Mouse (Mus musculus): ENCODE data around the gene Gm42674. TPM values are rescaled to one million over a fixed set of nuclear protein-coding genes. Genes with fewer than 3 reads are reported as not detected.
A peak's percentile ranks its signal among the peaks of the same experiment; 100 is the strongest.

The Gm42674 gene
- not detected for total RNA-seq (2021)
- not detected in 2 replicates for polyA plus RNA-seq (2012; rRNA removed)
- long read RNA-seq: 0 reads

GRCm38 (mm10) chr3:90601486-90602110, at the start of gene Gm42674:
Gm42674 (plus strand) TSS chr3:90601904.
- H3K36me3 ChIP-seq (ENCODE audit: control insufficient read depth, insufficient read depth, low read length): no peaks in the 10 kb centered on the region
- DNase-seq: no peak
- H3K27ac ChIP-seq: peak within 1 kb of the TSS; percentile 20; the same call in 1 of the 2 replicates
- 75% methylated on average over 11 of the region's 11 CpGs for WGBS
- no peak within 1 kb of the TSS for H3K4me3 ChIP-seq
- intact Hi-C loops (cut with DNase I): no loop called here
- no peak within 1 kb of the TSS for H3K9ac ChIP-seq (ENCODE audit: low read depth, low read length)
- no peaks in the 10 kb centered on the region for H3K79me2 ChIP-seq (replicated peaks; ENCODE audit: control insufficient read depth, insufficient read depth, low read length)
- TF ChIP-seq POLR2A (IDR thresholded peaks at IDR 0.05; ENCODE audit: insufficient read depth, low read depth, low read length): no peak
- no peak for TF ChIP-seq EP300 (IDR thresholded peaks at IDR 0.05; ENCODE audit: insufficient read depth, low read depth, low read length)
- no peak for TF ChIP-seq CTCF (IDR thresholded peaks at IDR 0.05)
- peaks cover 20% of the 10 kb centered on the region for H3K4me1 ChIP-seq (ENCODE audit: control insufficient read depth, insufficient read depth, low read length)
- H3K27me3 ChIP-seq (ENCODE audit: control insufficient read depth, insufficient read depth, low read length): no peaks in the 10 kb centered on the region

GRCm38 (mm10) chr3:90552231-90552630, 49.5 kb upstream of the Gm42674 start:
- WGBS: 75% methylated on average over 2 of the region's 2 CpGs
- no peak for DNase-seq
- no peak overlapping the region for H3K9ac ChIP-seq (ENCODE audit: low read depth, low read length)

GRCm38 (mm10) chr3:90555954-90556353, 45.8 kb upstream of the Gm42674 start:
- Histone ChIP-seq H3K4me1 (ENCODE audit: control insufficient read depth, insufficient read depth, low read length) (no peaks in the 10 kb centered on the region; the same call in 1 of the 2 replicates), H3K79me2 (replicated peaks; ENCODE audit: control insufficient read depth, insufficient read depth, low read length) (no peaks in the 10 kb centered on the region), H3K27ac (no peak overlapping the region), H3K36me3 (ENCODE audit: control insufficient read depth, insufficient read depth, low read length) (no peaks in the 10 kb centered on the region), H3K27me3 (ENCODE audit: control insufficient read depth, insufficient read depth, low read length) (no peaks in the 10 kb centered on the region), H3K9ac (ENCODE audit: low read depth, low read length) (no peak overlapping the region), H3K4me3 (no peak overlapping the region)
- WGBS: 62% methylated on average over 5 of the region's 5 CpGs
- DNase-seq: peak in 1 of 2 experiments; percentile 33
- TF ChIP-seq CTCF (IDR thresholded peaks at IDR 0.05): no peak
- no peak for TF ChIP-seq EP300 (IDR thresholded peaks at IDR 0.05; ENCODE audit: insufficient read depth, low read depth, low read length)
- no peak for TF ChIP-seq POLR2A (IDR thresholded peaks at IDR 0.05; ENCODE audit: insufficient read depth, low read depth, low read length)
- intact Hi-C loops (cut with DNase I): no loop called here

More at GRCm38 (mm10) chr3:90552231-90552630, 49.5 kb upstream of the Gm42674 start:
- no peaks in the 10 kb centered on the region for H3K36me3 ChIP-seq (ENCODE audit: control insufficient read depth, insufficient read depth, low read length)
- no peak for TF ChIP-seq EP300 (IDR thresholded peaks at IDR 0.05; ENCODE audit: insufficient read depth, low read depth, low read length)
- no peak for TF ChIP-seq POLR2A (IDR thresholded peaks at IDR 0.05; ENCODE audit: insufficient read depth, low read depth, low read length)
- no peak for TF ChIP-seq CTCF (IDR thresholded peaks at IDR 0.05)
- no peak overlapping the region for H3K4me3 ChIP-seq
- intact Hi-C loops (cut with DNase I): no loop called here
- no peaks in the 10 kb centered on the region for H3K27me3 ChIP-seq (ENCODE audit: control insufficient read depth, insufficient read depth, low read length)
- H3K79me2 ChIP-seq (replicated peaks; ENCODE audit: control insufficient read depth, insufficient read depth, low read length): no peaks in the 10 kb centered on the region
- no peak overlapping the region for H3K27ac ChIP-seq
- peaks cover 1% of the 10 kb centered on the region for H3K4me1 ChIP-seq (ENCODE audit: control insufficient read depth, insufficient read depth, low read length)

GRCm38 (mm10) chr3:90560008-90560628, 41.6 kb upstream of the Gm42674 start, which contains the start of gene S100a3:
S100a3 (plus strand) TSS chr3:90560578.
- Histone ChIP-seq H3K27me3 (ENCODE audit: control insufficient read depth, insufficient read depth, low read length) (no peaks in the 10 kb centered on the region), H3K4me1 (ENCODE audit: control insufficient read depth, insufficient read depth, low read length) (no peaks in the 10 kb centered on the region; the same call in 1 of the 2 replicates), H3K9ac (ENCODE audit: low read depth, low read length) (no peak within 1 kb of the TSS), H3K27ac (no peak within 1 kb of the TSS), H3K4me3 (no peak within 1 kb of the TSS), H3K79me2 (replicated peaks; ENCODE audit: control insufficient read depth, insufficient read depth, low read length) (no peaks in the 10 kb centered on the region), H3K36me3 (ENCODE audit: control insufficient read depth, insufficient read depth, low read length) (no peaks in the 10 kb centered on the region)
- intact Hi-C loops (cut with DNase I): no loop called here
- TF ChIP-seq CTCF (IDR thresholded peaks at IDR 0.05) (no peak), POLR2A (IDR thresholded peaks at IDR 0.05; ENCODE audit: insufficient read depth, low read depth, low read length) (no peak), EP300 (IDR thresholded peaks at IDR 0.05; ENCODE audit: insufficient read depth, low read depth, low read length) (no peak)
- DNase-seq: no peak
- 83% methylated on average over 6 of the region's 6 CpGs for WGBS

- Histone ChIP-seq H3K4me3 (no peak overlapping the region), H3K79me2 (replicated peaks; ENCODE audit: control insufficient read depth, insufficient read depth, low read length) (no peaks in the 10 kb centered on the region), H3K27me3 (ENCODE audit: control insufficient read depth, insufficient read depth, low read length) (no peaks in the 10 kb centered on the region), H3K36me3 (ENCODE audit: control insufficient read depth, insufficient read depth, low read length) (no peaks in the 10 kb centered on the region), H3K27ac (peak overlapping the region; percentile 6; the same call in 1 of the 2 replicates), H3K9ac (ENCODE audit: low read depth, low read length) (no peak overlapping the region), H3K4me1 (ENCODE audit: control insufficient read depth, insufficient read depth, low read length) (peaks cover 4% of the 10 kb centered on the region)
- DNase-seq: peak; percentile 50 to 67
- no peak for TF ChIP-seq EP300 (IDR thresholded peaks at IDR 0.05; ENCODE audit: insufficient read depth, low read depth, low read length)
- TF ChIP-seq CTCF (IDR thresholded peaks at IDR 0.05): no peak
- TF ChIP-seq POLR2A (IDR thresholded peaks at IDR 0.05; ENCODE audit: insufficient read depth, low read depth, low read length): no peak
- WGBS: 51% methylated on average over 5 of the region's 5 CpGs
- intact Hi-C loops (cut with DNase I): no loop called here
Observed at GRCm38 (mm10) chr3:90574691-90575090, 27.0 kb upstream of the Gm42674 start.

- TF ChIP-seq CTCF (IDR thresholded peaks at IDR 0.05) (no peak), EP300 (IDR thresholded peaks at IDR 0.05; ENCODE audit: insufficient read depth, low read depth, low read length) (no peak), POLR2A (IDR thresholded peaks at IDR 0.05; ENCODE audit: insufficient read depth, low read depth, low read length) (no peak)
- H3K27me3 ChIP-seq (ENCODE audit: control insufficient read depth, insufficient read depth, low read length): no peaks in the 10 kb centered on the region
- no peaks in the 10 kb centered on the region for H3K79me2 ChIP-seq (replicated peaks; ENCODE audit: control insufficient read depth, insufficient read depth, low read length)
- H3K36me3 ChIP-seq (ENCODE audit: control insufficient read depth, insufficient read depth, low read length): no peaks in the 10 kb centered on the region
- DNase-seq: no peak
- WGBS: 75% methylated on average over 3 of the region's 3 CpGs
- no peak overlapping the region for H3K27ac ChIP-seq
- H3K4me1 ChIP-seq (ENCODE audit: control insufficient read depth, insufficient read depth, low read length): peaks cover 4% of the 10 kb centered on the region
- no peak overlapping the region for H3K9ac ChIP-seq (ENCODE audit: low read depth, low read length)
- no peak overlapping the region for H3K4me3 ChIP-seq
- intact Hi-C loops (cut with DNase I): no loop called here
Observed at GRCm38 (mm10) chr3:90575320-90575719, 26.4 kb upstream of the Gm42674 start.
